Mouse (Mus musculus): ENCODE data around the gene Olfr93. TPM values are rescaled to one million over a fixed set of nuclear protein-coding genes. Genes with fewer than 3 reads are reported as not detected.
"Not testable (repeated sequence)": the region's sequence is repeated elsewhere in the genome, so short reads cannot be mapped to it uniquely, and the experiment has no call there.

Gene Olfr93
- polyA plus RNA-seq, 1 experiment from 2014 or later, result not detected

DNA sequence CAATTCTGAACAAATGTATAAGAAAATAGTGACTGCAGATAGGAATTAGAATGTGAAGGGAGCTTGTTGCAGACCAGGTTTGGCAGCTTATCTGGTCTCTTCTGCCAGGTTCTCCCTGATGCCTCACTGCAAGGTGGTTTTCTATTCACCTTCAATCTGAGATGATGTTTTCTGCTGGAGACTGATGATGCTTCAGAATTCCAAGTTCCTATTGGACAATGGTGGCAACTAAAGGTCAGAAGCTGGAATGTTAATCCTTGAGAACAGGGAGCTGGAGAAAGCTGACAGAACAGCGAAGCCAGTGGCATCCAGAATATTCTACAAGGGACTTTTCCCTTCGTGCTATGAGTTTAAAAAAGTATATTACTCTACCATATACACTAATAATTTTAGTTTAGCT, 29.4 kb upstream of the Olfr93 start:
- no peak for ATAC-seq (replicated peaks; ENCODE audit: low FRiP score, low TSS enrichment, low read depth)
- Histone ChIP-seq H3K9me3 (ENCODE audit: control insufficient read depth, low read length) (no peaks in the 10 kb centered on the region), H3K9ac (ENCODE audit: low read length) (no peak overlapping the region), H3K4me1 (replicated peaks; ENCODE audit: control insufficient read depth, insufficient read depth, low read length) (no peaks in the 10 kb centered on the region), H3K4me2 (ENCODE audit: low read length) (no peak overlapping the region), H3K4me3 (ENCODE audit: low read depth, low read length) (no peak overlapping the region), H3K36me3 (ENCODE audit: control insufficient read depth, insufficient read depth, low read length) (no peaks in the 10 kb centered on the region), H3K27me3 (replicated peaks; ENCODE audit: control insufficient read depth, insufficient read depth, low read length) (peaks cover 2% of the 10 kb centered on the region; the same call in 1 of the 2 replicates), H3K27ac (ENCODE audit: low read depth) (no peak overlapping the region)
- WGBS, result 35% methylated on average over 2 of the region's 2 CpGs
- DNase-seq (ENCODE audit: low spot score), result no peak

DNA sequence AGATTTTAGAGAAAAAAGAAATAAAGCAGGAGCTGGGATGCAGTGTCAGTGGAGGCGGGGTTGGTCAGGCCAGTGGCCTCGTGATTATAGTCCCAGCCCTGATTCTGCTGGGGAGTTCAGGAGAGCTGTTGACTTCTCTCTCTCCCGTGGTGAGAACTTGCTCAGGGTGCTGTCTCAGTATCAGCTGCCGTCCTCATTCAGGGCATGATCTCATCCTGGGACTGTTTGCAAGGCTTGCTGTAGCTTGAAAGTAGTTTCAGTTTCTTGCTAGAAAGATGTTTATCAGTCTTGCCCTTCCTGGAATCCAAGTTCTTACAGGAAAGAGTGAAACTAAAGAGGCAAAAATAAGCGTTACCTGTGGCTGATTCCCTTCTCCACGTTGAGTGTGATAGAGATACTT, 24.2 kb upstream of the Olfr93 start:
- 38% methylated on average over 6 of the region's 6 CpGs for WGBS
- no peak overlapping the region for H3K9ac ChIP-seq (ENCODE audit: low read length)
- no peak for ATAC-seq (replicated peaks; ENCODE audit: low FRiP score, low TSS enrichment, low read depth)
- H3K27ac ChIP-seq (ENCODE audit: low read depth), result no peak overlapping the region
- DNase-seq (ENCODE audit: low spot score), result no peak
- H3K9me3 ChIP-seq (ENCODE audit: control insufficient read depth, low read length), result no peaks in the 10 kb centered on the region
- H3K4me3 ChIP-seq (ENCODE audit: low read depth, low read length), result no peak overlapping the region
- no peak overlapping the region for H3K4me2 ChIP-seq (ENCODE audit: low read length)
- no peaks in the 10 kb centered on the region for H3K4me1 ChIP-seq (replicated peaks; ENCODE audit: control insufficient read depth, insufficient read depth, low read length)
- H3K27me3 ChIP-seq (replicated peaks; ENCODE audit: control insufficient read depth, insufficient read depth, low read length), result no peaks in the 10 kb centered on the region
- no peaks in the 10 kb centered on the region for H3K36me3 ChIP-seq (ENCODE audit: control insufficient read depth, insufficient read depth, low read length)

DNA sequence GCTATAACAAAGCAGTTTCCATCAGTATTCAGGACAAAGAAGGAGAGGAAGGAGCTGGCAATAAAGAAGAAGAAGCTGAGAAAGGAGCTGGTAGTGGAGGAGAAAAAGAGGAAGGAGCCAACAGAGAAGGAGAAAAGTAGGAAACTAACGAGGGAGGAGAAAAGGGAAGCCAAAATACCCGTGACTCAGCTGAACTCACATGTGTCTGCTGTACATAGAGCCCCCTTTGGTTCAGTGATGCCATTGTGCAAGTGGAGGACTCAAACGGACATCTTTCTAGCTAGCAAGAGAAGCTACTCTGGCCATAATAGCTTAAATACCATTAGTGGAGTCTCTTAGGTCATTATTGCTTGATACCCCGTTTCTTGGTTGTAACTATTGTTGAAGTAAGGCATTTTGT, 29.9 kb downstream of the Olfr93 start:
- not testable (repeated sequence) for H3K4me1 ChIP-seq (replicated peaks; ENCODE audit: control insufficient read depth, insufficient read depth, low read length); H3K36me3 ChIP-seq (ENCODE audit: control insufficient read depth, insufficient read depth, low read length); H3K27me3 ChIP-seq (replicated peaks; ENCODE audit: control insufficient read depth, insufficient read depth, low read length); H3K9ac ChIP-seq (ENCODE audit: low read length); H3K4me2 ChIP-seq (ENCODE audit: low read length); H3K9me3 ChIP-seq (ENCODE audit: control insufficient read depth, low read length); DNase-seq (ENCODE audit: low spot score); H3K27ac ChIP-seq (ENCODE audit: low read depth); H3K4me3 ChIP-seq (ENCODE audit: low read depth, low read length); ATAC-seq (replicated peaks; ENCODE audit: low FRiP score, low TSS enrichment, low read depth)
- 66% methylated on average over 4 of the region's 4 CpGs for WGBS

GRCm38 (mm10) chr17:37119988-37120387, 41.3 kb downstream of the Olfr93 start, which contains the start of gene Olfr92:
Gene Olfr92, minus strand, starts transcription at chr17:37120088.
- no peak within 1 kb of the TSS for H3K9ac ChIP-seq (ENCODE audit: low read length)
- ATAC-seq (replicated peaks; ENCODE audit: low FRiP score, low TSS enrichment, low read depth), result no peak
- no peaks in the 10 kb centered on the region for H3K9me3 ChIP-seq (ENCODE audit: control insufficient read depth, low read length)
- no peak for DNase-seq (ENCODE audit: low spot score)
- H3K27me3 ChIP-seq (replicated peaks; ENCODE audit: control insufficient read depth, insufficient read depth, low read length), result no peaks in the 10 kb centered on the region
- 91% methylated on average over 2 of the region's 2 CpGs for WGBS
- H3K27ac ChIP-seq (ENCODE audit: low read depth), result no peak within 1 kb of the TSS
- H3K36me3 ChIP-seq (ENCODE audit: control insufficient read depth, insufficient read depth, low read length), result no peaks in the 10 kb centered on the region
- H3K4me1 ChIP-seq (replicated peaks; ENCODE audit: control insufficient read depth, insufficient read depth, low read length), result no peaks in the 10 kb centered on the region
- no peak within 1 kb of the TSS for H3K4me2 ChIP-seq (ENCODE audit: low read length)
- no peak within 1 kb of the TSS for H3K4me3 ChIP-seq (ENCODE audit: low read depth, low read length)

GRCm38 (mm10) chr17:37098178-37098577, 63.1 kb downstream of the Olfr93 start, which contains the start of gene Olfr91:
Gene Olfr91, minus strand, starts transcription at chr17:37098278.
- no peaks in the 10 kb centered on the region for H3K36me3 ChIP-seq (ENCODE audit: control insufficient read depth, insufficient read depth, low read length)
- H3K4me2 ChIP-seq (ENCODE audit: low read length), result no peak within 1 kb of the TSS
- no peak for DNase-seq (ENCODE audit: low spot score)
- no peak within 1 kb of the TSS for H3K9ac ChIP-seq (ENCODE audit: low read length)
- WGBS, result 87% methylated on average over 1 of the region's 1 CpGs
- no peaks in the 10 kb centered on the region for H3K27me3 ChIP-seq (replicated peaks; ENCODE audit: control insufficient read depth, insufficient read depth, low read length)
- no peaks in the 10 kb centered on the region for H3K9me3 ChIP-seq (ENCODE audit: control insufficient read depth, low read length)
- no peaks in the 10 kb centered on the region for H3K4me1 ChIP-seq (replicated peaks; ENCODE audit: control insufficient read depth, insufficient read depth, low read length)
- H3K4me3 ChIP-seq (ENCODE audit: low read depth, low read length), result no peak within 1 kb of the TSS
- H3K27ac ChIP-seq (ENCODE audit: low read depth), result no peak within 1 kb of the TSS
- ATAC-seq (replicated peaks; ENCODE audit: low FRiP score, low TSS enrichment, low read depth), result no peak

- Histone ChIP-seq H3K27ac (ENCODE audit: low read depth) (no peak overlapping the region), H3K27me3 (replicated peaks; ENCODE audit: control insufficient read depth, insufficient read depth, low read length) (no peaks in the 10 kb centered on the region), H3K4me3 (ENCODE audit: low read depth, low read length) (no peak overlapping the region), H3K4me2 (ENCODE audit: low read length) (no peak overlapping the region), H3K36me3 (ENCODE audit: control insufficient read depth, insufficient read depth, low read length) (no peaks in the 10 kb centered on the region), H3K4me1 (replicated peaks; ENCODE audit: control insufficient read depth, insufficient read depth, low read length) (no peaks in the 10 kb centered on the region), H3K9me3 (ENCODE audit: control insufficient read depth, low read length) (no peaks in the 10 kb centered on the region), H3K9ac (ENCODE audit: low read length) (no peak overlapping the region)
- 84% methylated on average over 5 of the region's 5 CpGs for WGBS
- no peak for DNase-seq (ENCODE audit: low spot score)
- ATAC-seq (replicated peaks; ENCODE audit: low FRiP score, low TSS enrichment, low read depth), result no peak
Observed at GRCm38 (mm10) chr17:37093289-37093688, 68.0 kb downstream of the Olfr93 start.

GRCm38 (mm10) chr17:37092198-37092597, 69.1 kb downstream of the Olfr93 start:
- no peaks in the 10 kb centered on the region for H3K27me3 ChIP-seq (replicated peaks; ENCODE audit: control insufficient read depth, insufficient read depth, low read length)
- no peaks in the 10 kb centered on the region for H3K36me3 ChIP-seq (ENCODE audit: control insufficient read depth, insufficient read depth, low read length)
- no peak overlapping the region for H3K9ac ChIP-seq (ENCODE audit: low read length)
- H3K4me1 ChIP-seq (replicated peaks; ENCODE audit: control insufficient read depth, insufficient read depth, low read length), result no peaks in the 10 kb centered on the region
- H3K4me3 ChIP-seq (ENCODE audit: low read depth, low read length), result no peak overlapping the region
- 89% methylated on average over 1 of the region's 1 CpGs for WGBS
- ATAC-seq (replicated peaks; ENCODE audit: low FRiP score, low TSS enrichment, low read depth) (no peak), DNase-seq (ENCODE audit: low spot score) (no peak)
- no peak overlapping the region for H3K4me2 ChIP-seq (ENCODE audit: low read length)
- no peak overlapping the region for H3K27ac ChIP-seq (ENCODE audit: low read depth)
- H3K9me3 ChIP-seq (ENCODE audit: control insufficient read depth, low read length), result no peaks in the 10 kb centered on the region

Other genes with a start within 250 kb of the Olfr93 start
- gene Rnf39, start 218.6 kb downstream of the Olfr93 start, polyA plus RNA-seq (2014; fragmentation: Nextera tagmentation; extraction: Ambion mirVana), result 1.3 and 1.5 TPM in 2 replicates
- gene Ppp1r11, start 209.8 kb downstream of the Olfr93 start, polyA plus RNA-seq (2014; fragmentation: Nextera tagmentation; extraction: Ambion mirVana), result 120 and 132 TPM in 2 replicates
- gene Znrd1, start 202.9 kb downstream of the Olfr93 start, polyA plus RNA-seq (2014; fragmentation: Nextera tagmentation; extraction: Ambion mirVana), result 88.7 and 91.2 TPM in 2 replicates
- 4.9 and 6.6 TPM in 2 replicates for gene Znrd1as, start 202.9 kb downstream of the Olfr93 start, polyA plus RNA-seq (2014; fragmentation: Nextera tagmentation; extraction: Ambion mirVana)
- not detected in 2 replicates for gene 2410137M14Rik, start 180.3 kb downstream of the Olfr93 start, polyA plus RNA-seq (2014; fragmentation: Nextera tagmentation; extraction: Ambion mirVana)
- gene H2-M5, start 172.0 kb downstream of the Olfr93 start, polyA plus RNA-seq (2014; fragmentation: Nextera tagmentation; extraction: Ambion mirVana), result 0.16 and 0.51 TPM in 2 replicates
- gene Zfp57, start 160.3 kb downstream of the Olfr93 start, polyA plus RNA-seq (2014; fragmentation: Nextera tagmentation; extraction: Ambion mirVana), result 78.3 and 85.0 TPM in 2 replicates
- gene Mog, start 138.1 kb downstream of the Olfr93 start, polyA plus RNA-seq (2014; fragmentation: Nextera tagmentation; extraction: Ambion mirVana), result 0.14 and 0.24 TPM in 2 replicates
- gene Gabbr1, start 115.5 kb downstream of the Olfr93 start, polyA plus RNA-seq (2014; fragmentation: Nextera tagmentation; extraction: Ambion mirVana), result 12.6 and 13.7 TPM in 2 replicates
- 0.07 TPM in 1 of 2 replicates, not detected in the other for gene Olfr90, start 73.0 kb downstream of the Olfr93 start, polyA plus RNA-seq (2014; fragmentation: Nextera tagmentation; extraction: Ambion mirVana)
- not detected in 2 replicates for gene Olfr91, start 63.2 kb downstream of the Olfr93 start, polyA plus RNA-seq (2014; fragmentation: Nextera tagmentation; extraction: Ambion mirVana)
- not detected in 2 replicates for gene Olfr92, start 41.4 kb downstream of the Olfr93 start, polyA plus RNA-seq (2014; fragmentation: Nextera tagmentation; extraction: Ambion mirVana)
- not detected in 2 replicates for gene Ubd, start 32.4 kb upstream of the Olfr93 start, polyA plus RNA-seq (2014; fragmentation: Nextera tagmentation; extraction: Ambion mirVana)
- gene Olfr94, start 39.5 kb upstream of the Olfr93 start, polyA plus RNA-seq (2014; fragmentation: Nextera tagmentation; extraction: Ambion mirVana), result not detected in 2 replicates
- not detected in 2 replicates for gene Olfr95, start 51.6 kb upstream of the Olfr93 start, polyA plus RNA-seq (2014; fragmentation: Nextera tagmentation; extraction: Ambion mirVana)
- not detected in 2 replicates for gene Olfr96, start 58.7 kb upstream of the Olfr93 start, polyA plus RNA-seq (2014; fragmentation: Nextera tagmentation; extraction: Ambion mirVana)
- gene Olfr97, start 75.8 kb upstream of the Olfr93 start, polyA plus RNA-seq (2014; fragmentation: Nextera tagmentation; extraction: Ambion mirVana), result not detected in 2 replicates
- not detected in 2 replicates for gene Olfr98, start 102.3 kb upstream of the Olfr93 start, polyA plus RNA-seq (2014; fragmentation: Nextera tagmentation; extraction: Ambion mirVana)
- gene H2-M3, start 108.7 kb upstream of the Olfr93 start, polyA plus RNA-seq (2014; fragmentation: Nextera tagmentation; extraction: Ambion mirVana), result 4.6 and 5.4 TPM in 2 replicates
- not detected in 2 replicates for gene Olfr99, start 122.0 kb upstream of the Olfr93 start, polyA plus RNA-seq (2014; fragmentation: Nextera tagmentation; extraction: Ambion mirVana)
- not detected in 2 replicates for gene Olfr101, start 142.8 kb upstream of the Olfr93 start, polyA plus RNA-seq (2014; fragmentation: Nextera tagmentation; extraction: Ambion mirVana)
- gene Olfr102, start 155.6 kb upstream of the Olfr93 start, polyA plus RNA-seq (2014; fragmentation: Nextera tagmentation; extraction: Ambion mirVana), result not detected in 2 replicates
- gene Olfr103, start 178.2 kb upstream of the Olfr93 start, polyA plus RNA-seq (2014; fragmentation: Nextera tagmentation; extraction: Ambion mirVana), result not detected in 2 replicates
- not detected in 2 replicates for gene Olfr104-ps, start 198.1 kb upstream of the Olfr93 start, polyA plus RNA-seq (2014; fragmentation: Nextera tagmentation; extraction: Ambion mirVana)
- not detected in 2 replicates for gene Olfr105-ps, start 217.5 kb upstream of the Olfr93 start, polyA plus RNA-seq (2014; fragmentation: Nextera tagmentation; extraction: Ambion mirVana)
- gene Olfr106-ps, start 228.9 kb upstream of the Olfr93 start, polyA plus RNA-seq (2014; fragmentation: Nextera tagmentation; extraction: Ambion mirVana), result not detected in 2 replicates
- gene Olfr107, start 237.7 kb upstream of the Olfr93 start, polyA plus RNA-seq (2014; fragmentation: Nextera tagmentation; extraction: Ambion mirVana), result not detected in 2 replicates

Data from intestine, embryonic 14.5 days (tissue).